Mouse (Mus musculus): ENCODE data around the gene Btbd17.
A peak's percentile ranks its signal among the peaks of the same experiment; 100 is the strongest.

The Btbd17 gene

GRCm38 (mm10) chr11:114803990-114804389 is 8.2 kb upstream of the Btbd17 start:
- no peak for DNase-seq (ENCODE audit: inconsistent age in 2 of 2, low spot score in 1 of 2)

- no peak for DNase-seq (ENCODE audit: inconsistent age in 2 of 2, low spot score in 1 of 2)
Observed at GRCm38 (mm10) chr11:114802540-114803267, 7.0 kb upstream of the Btbd17 start.

- no peak for DNase-seq (ENCODE audit: inconsistent age in 2 of 2, low spot score in 1 of 2)
Observed at GRCm38 (mm10) chr11:114801906-114802305, 6.2 kb upstream of the Btbd17 start.

GRCm38 (mm10) chr11:114798624-114799023 is 2.9 kb upstream of the Btbd17 start, which contains the start of gene Gpr142:
Gene Gpr142, plus strand, starts transcription at chr11:114798924.
- DNase-seq (ENCODE audit: inconsistent age in 2 of 2, low spot score in 1 of 2): no peak

- no peak for DNase-seq (ENCODE audit: inconsistent age in 2 of 2, low spot score in 1 of 2)
Observed at GRCm38 (mm10) chr11:114797981-114798380, 2.2 kb upstream of the Btbd17 start.

DNA sequence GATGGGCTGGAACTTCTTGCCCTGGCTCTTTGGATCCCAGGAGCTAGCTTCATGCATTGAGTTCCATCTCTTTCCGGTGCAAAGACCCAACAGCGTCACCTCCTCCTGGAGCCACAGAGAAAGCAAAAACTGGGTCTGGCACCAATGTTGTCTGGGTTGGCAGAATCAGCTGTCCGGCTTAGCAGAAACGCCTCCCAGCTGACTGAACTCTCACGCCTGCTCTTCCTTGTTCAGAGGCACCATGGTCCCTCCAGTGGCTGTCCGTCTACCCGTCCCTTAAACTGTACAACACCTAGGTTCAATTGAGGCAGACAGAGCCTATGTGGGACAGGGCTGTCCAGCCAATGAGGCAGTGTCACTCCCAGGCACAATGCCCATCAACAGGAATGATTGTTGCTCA is 1.4 kb upstream of the Btbd17 start:
- no peak for DNase-seq (ENCODE audit: inconsistent age in 2 of 2, low spot score in 1 of 2)

- peak; percentile 20 to 75 for DNase-seq (ENCODE audit: inconsistent age in 2 of 2, low spot score in 1 of 2)
Observed at GRCm38 (mm10) chr11:114795231-114795746, 456 bp downstream of the Btbd17 start.

DNA sequence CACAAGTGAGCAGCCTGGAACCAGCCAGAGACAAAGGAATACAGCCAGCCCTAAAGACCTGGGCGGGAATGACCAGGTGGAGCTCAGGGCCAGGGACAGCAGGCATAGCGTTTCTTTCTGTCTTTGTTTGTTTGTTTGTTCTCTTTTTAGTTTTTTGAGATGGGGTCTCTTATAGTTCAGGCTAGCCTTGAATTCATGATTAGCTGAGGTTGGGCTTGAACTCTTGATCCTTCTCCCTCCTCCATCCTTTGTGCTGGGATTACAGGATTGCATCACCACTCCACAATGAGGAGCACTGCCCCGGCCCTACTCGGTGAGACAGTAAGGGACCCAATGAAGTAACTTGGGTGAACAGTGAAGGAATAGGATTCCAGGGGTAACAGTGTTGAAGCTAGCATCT is 1.1 kb downstream of the Btbd17 start:
- no peak for DNase-seq (ENCODE audit: inconsistent age in 2 of 2, low spot score in 1 of 2)

- no peak for DNase-seq (ENCODE audit: inconsistent age in 2 of 2, low spot score in 1 of 2)
Observed at GRCm38 (mm10) chr11:114793868-114794545, 1.7 kb downstream of the Btbd17 start.

DNA sequence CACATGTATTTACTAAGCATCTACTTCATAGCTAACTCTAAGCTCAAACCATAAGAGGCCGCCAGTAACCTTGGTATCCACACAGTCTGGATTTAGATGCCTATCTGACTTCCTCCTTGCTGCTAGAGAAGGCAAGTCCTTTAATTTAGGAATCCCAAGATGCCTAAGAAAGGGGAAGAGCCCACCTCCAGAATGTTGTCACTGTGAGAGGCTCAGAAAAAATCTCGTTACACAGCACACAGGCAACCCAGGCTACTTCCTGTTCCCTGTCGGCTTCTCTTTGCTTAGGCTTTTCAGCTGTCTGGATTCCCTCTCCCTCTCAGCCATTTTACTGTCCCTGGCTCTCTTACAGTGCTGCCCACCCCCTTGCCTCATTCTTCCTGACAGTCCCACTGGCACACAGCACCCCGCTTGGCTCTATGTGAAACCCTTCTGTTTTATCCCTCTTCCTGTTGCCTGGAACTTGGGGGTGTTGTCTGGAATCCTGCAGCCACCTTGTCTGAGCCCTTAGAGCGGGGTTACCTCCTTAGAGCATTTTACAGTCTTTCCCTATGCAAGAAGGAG is 2.7 kb downstream of the Btbd17 start:
- DNase-seq (ENCODE audit: inconsistent age in 2 of 2, low spot score in 1 of 2): no peak

- no peak for DNase-seq (ENCODE audit: inconsistent age in 2 of 2, low spot score in 1 of 2)
Observed at GRCm38 (mm10) chr11:114791891-114792411, 3.8 kb downstream of the Btbd17 start.

- DNase-seq (ENCODE audit: inconsistent age in 2 of 2, low spot score in 1 of 2): no peak
Observed at GRCm38 (mm10) chr11:114791351-114791889, 4.3 kb downstream of the Btbd17 start.

- DNase-seq (ENCODE audit: inconsistent age in 2 of 2, low spot score in 1 of 2): no peak
Observed at GRCm38 (mm10) chr11:114790841-114791240, 4.9 kb downstream of the Btbd17 start.

GRCm38 (mm10) chr11:114790171-114790570 is 5.6 kb downstream of the Btbd17 start:
- DNase-seq (ENCODE audit: inconsistent age in 2 of 2, low spot score in 1 of 2): no peak

DNA sequence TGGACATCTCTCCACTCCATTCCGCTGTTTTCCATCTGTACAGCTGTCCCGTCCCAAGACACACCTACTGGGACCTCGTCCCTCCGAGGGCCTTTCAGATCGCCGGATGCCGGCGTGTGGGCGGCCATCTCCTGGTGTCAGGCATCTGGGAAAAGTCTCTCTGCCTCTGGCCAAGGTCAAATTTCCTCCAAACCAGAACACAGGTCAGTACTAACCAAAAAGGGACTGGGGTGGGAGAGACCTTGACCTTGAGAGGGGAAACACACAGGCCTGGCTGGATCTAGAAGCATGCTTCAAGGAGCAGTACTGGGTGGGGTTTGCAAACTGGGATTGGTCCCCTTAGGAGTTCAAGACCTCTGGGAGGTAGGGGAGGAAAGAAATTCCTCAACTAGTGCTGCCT is 6.0 kb downstream of the Btbd17 start:
- DNase-seq (ENCODE audit: inconsistent age in 2 of 2, low spot score in 1 of 2): no peak

GRCm38 (mm10) chr11:114789061-114789714 is 6.6 kb downstream of the Btbd17 start:
- DNase-seq (ENCODE audit: inconsistent age in 2 of 2, low spot score in 1 of 2): peak; percentile 79 to 92

GRCm38 (mm10) chr11:114787611-114788010 is 8.1 kb downstream of the Btbd17 start:
- no peak for DNase-seq (ENCODE audit: inconsistent age in 2 of 2, low spot score in 1 of 2)

DNA sequence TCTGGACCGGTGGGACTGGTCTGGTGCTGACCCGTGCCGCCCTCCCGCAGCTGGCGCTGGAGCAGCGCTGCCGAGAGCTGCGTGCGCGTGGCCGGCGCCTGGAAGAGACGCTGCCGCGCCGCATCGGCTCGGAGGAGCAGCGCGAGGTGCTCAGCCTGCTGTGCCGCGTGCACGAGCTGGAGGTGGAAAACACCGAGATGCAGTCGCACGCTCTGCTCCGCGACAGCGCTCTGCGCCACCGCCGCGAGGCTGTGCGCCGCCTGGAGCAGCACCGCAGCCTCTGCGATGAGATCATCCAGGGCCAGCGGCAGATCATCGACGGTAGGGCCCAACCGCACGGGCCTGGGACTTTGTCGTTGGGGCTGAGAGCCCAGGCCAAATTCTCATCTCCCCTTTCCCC is 9.4 kb downstream of the Btbd17 start:
- peak; percentile 21 to 45 for DNase-seq (ENCODE audit: inconsistent age in 2 of 2, low spot score in 1 of 2)

- DNase-seq (ENCODE audit: inconsistent age in 2 of 2, low spot score in 1 of 2): no peak
Observed at GRCm38 (mm10) chr11:114785892-114786291, 9.9 kb downstream of the Btbd17 start.

DNA sequence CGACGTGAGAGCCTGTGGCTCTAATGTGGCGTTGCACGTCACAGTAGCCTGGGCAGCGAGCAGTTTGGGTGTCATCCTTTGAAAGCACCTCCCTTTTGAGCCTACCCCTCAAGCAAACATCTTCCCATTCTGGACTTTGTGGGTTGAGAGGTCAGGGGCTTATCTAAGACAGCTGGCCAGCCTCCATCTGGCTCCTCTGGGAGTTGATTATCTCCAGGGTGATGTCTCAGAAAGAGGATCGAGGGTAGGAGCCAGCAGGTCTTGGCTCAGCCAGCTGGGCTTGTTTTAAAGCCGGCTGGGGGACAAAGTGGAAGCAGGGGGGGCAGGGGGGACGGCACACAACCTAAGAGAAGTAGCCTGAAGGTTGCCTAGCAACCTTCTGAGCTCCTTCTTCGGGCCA is 15.7 kb downstream of the Btbd17 start:
- no peak for DNase-seq (ENCODE audit: inconsistent age in 2 of 2, low spot score in 1 of 2)

- no peak for DNase-seq (ENCODE audit: inconsistent age in 2 of 2, low spot score in 1 of 2)
Observed at GRCm38 (mm10) chr11:114771896-114772295, 23.8 kb downstream of the Btbd17 start.
